Mouse (Mus musculus) midbrain, embryonic 12.5 days (tissue): Measurements from ENCODE around the gene Atat1. TPM values are rescaled to one million over a fixed set of nuclear protein-coding genes. Genes with fewer than 3 reads are reported as not detected.
A peak's percentile ranks its signal among the peaks of the same experiment; 100 is the strongest.

ENCODE experiments used
- ATAC-seq: fragments of 200-750 bp; cut with Nextera tagmentation; 2 replicates; pipeline ENCODE4 v1.8.0; 2017; ENCODE audit warnings: low read depth, moderate TSS enrichment, moderate library complexity; ENCODE audit not compliant: low FRiP score
- H3K27ac ChIP-seq: fragments of 300-500 bp; sonication (generic); replicated peaks from 2 replicates; pipeline ENCODE4 v1.5.1; 2016; ENCODE audit warnings: mild to moderate bottlenecking
- H3K27me3 ChIP-seq: fragments of 300-500 bp; sonication (generic); 2 replicates; pipeline ENCODE4 v1.6.1; 2016; ENCODE audit warnings: mild to moderate bottlenecking
- H3K36me3 ChIP-seq: fragments of 300-500 bp; sonication (generic); 2 replicates; pipeline ENCODE4 v1.6.1; 2016
- H3K4me1 ChIP-seq: fragments of 300-500 bp; sonication (generic); 2 replicates; pipeline ENCODE4 v1.6.1; 2016
- H3K4me2 ChIP-seq: fragments of 300-500 bp; sonication (generic); replicated peaks from 2 replicates; pipeline ENCODE4 v1.6.1; 2016; ENCODE audit warnings: mild to moderate bottlenecking, moderate library complexity
- H3K4me3 ChIP-seq: fragments of 300-500 bp; sonication (generic); 2 replicates; pipeline ENCODE4 v1.5.1; 2016; ENCODE audit warnings: mild to moderate bottlenecking
- H3K9ac ChIP-seq: fragments of 300-500 bp; sonication (generic); replicated peaks from 2 replicates; pipeline ENCODE4 v1.6.1; 2016; ENCODE audit warnings: mild to moderate bottlenecking, moderate library complexity
- H3K9me3 ChIP-seq: fragments of 300-500 bp; sonication (generic); 2 replicates; pipeline ENCODE4 v1.6.1; 2016; ENCODE audit warnings: mild to moderate bottlenecking
- WGBS: fragments of 180-500 bp; shearing (Covaris S2); methylation state at CpG from one replicate; pipeline ENCODE4 v1.1.7; 2016; 5-methylcytosine and 5-hydroxymethylcytosine counted together
- polyA plus RNA-seq: library from polyadenylated mRNA; unstranded; fragments of >200 nt; fragmentation: Nextera tagmentation; extraction: Ambion mirVana; gene quantifications from 2 replicates; pipeline ENCODE4 v1.2.1, GENCODE M21; 2016

Atat1 gene
- polyA plus RNA-seq, 1 experiment from 2014 or later = 279 TPM

- no peak for ATAC-seq
Observed at GRCm38 (mm10) chr17:35927471-35927870, 17.6 kb upstream of the Atat1 start.

GRCm38 (mm10) chr17:35923281-35923680, 13.4 kb upstream of the Atat1 start:
- Histone ChIP-seq H3K27me3 (no peaks in the 10 kb centered on the region), H3K4me2 (no peak overlapping the region), H3K27ac (no peak overlapping the region), H3K9me3 (no peaks in the 10 kb centered on the region), H3K4me1 (peaks cover 22% of the 10 kb centered on the region), H3K4me3 (no peak overlapping the region), H3K9ac (no peak overlapping the region), H3K36me3 (peaks cover 50% of the 10 kb centered on the region)
- 95% methylated on average over 4 of the region's 4 CpGs for whole genome bisulfite sequencing
- ATAC-seq = no peak

More at GRCm38 (mm10) chr17:35927471-35927870, 17.6 kb upstream of the Atat1 start:
- Histone ChIP-seq H3K27me3 (no peaks in the 10 kb centered on the region), H3K4me2 (no peak overlapping the region), H3K4me1 (no peaks in the 10 kb centered on the region), H3K4me3 (no peak overlapping the region), H3K27ac (no peak overlapping the region), H3K36me3 (peaks cover 79% of the 10 kb centered on the region), H3K9me3 (no peaks in the 10 kb centered on the region), H3K9ac (no peak overlapping the region)
- WGBS = 94% methylated on average over 1 of the region's 1 CpGs

GRCm38 (mm10) chr17:35922566-35922965, 12.7 kb upstream of the Atat1 start:
- H3K27me3 ChIP-seq = no peaks in the 10 kb centered on the region
- no peak overlapping the region for H3K27ac ChIP-seq
- H3K9ac ChIP-seq = no peak overlapping the region
- peaks cover 42% of the 10 kb centered on the region for H3K36me3 ChIP-seq
- no peaks in the 10 kb centered on the region for H3K9me3 ChIP-seq
- no peak for ATAC-seq
- H3K4me1 ChIP-seq = peaks cover 22% of the 10 kb centered on the region
- H3K4me3 ChIP-seq = no peak overlapping the region
- no peak overlapping the region for H3K4me2 ChIP-seq
- WGBS = 95% methylated on average over 3 of the region's 3 CpGs

GRCm38 (mm10) chr17:35921710-35922109, 11.8 kb upstream of the Atat1 start:
- WGBS = 91% methylated on average over 4 of the region's 4 CpGs
- Histone ChIP-seq H3K4me1 (peaks cover 22% of the 10 kb centered on the region), H3K4me3 (no peak overlapping the region), H3K36me3 (peaks cover 35% of the 10 kb centered on the region), H3K4me2 (no peak overlapping the region), H3K9me3 (no peaks in the 10 kb centered on the region), H3K27me3 (no peaks in the 10 kb centered on the region), H3K27ac (0 out of 2 replicates have a peak overlapping the region, but pooled peaks have one; percentile 6), H3K9ac (no peak overlapping the region)
- no peak for ATAC-seq

GRCm38 (mm10) chr17:35920862-35921562, 11.1 kb upstream of the Atat1 start:
- no peaks in the 10 kb centered on the region for H3K27me3 ChIP-seq
- no peak overlapping the region for H3K4me3 ChIP-seq
- peaks cover 22% of the 10 kb centered on the region for H3K4me1 ChIP-seq
- ATAC-seq = no peak
- peak overlapping the region; percentile 71 for H3K4me2 ChIP-seq
- peak overlapping the region; percentile 99 for H3K27ac ChIP-seq
- WGBS = 66% methylated on average over 5 of the region's 5 CpGs
- H3K9me3 ChIP-seq = no peaks in the 10 kb centered on the region
- H3K9ac ChIP-seq = peak overlapping the region; percentile 28; the same call in 1 of the 2 replicates
- peaks cover 28% of the 10 kb centered on the region for H3K36me3 ChIP-seq

GRCm38 (mm10) chr17:35920384-35920783, 10.5 kb upstream of the Atat1 start:
- Histone ChIP-seq H3K4me3 (peak overlapping the region; percentile 78; the same call in 1 of the 2 replicates), H3K4me2 (peak overlapping the region; percentile 71), H3K4me1 (peaks cover 26% of the 10 kb centered on the region), H3K27me3 (no peaks in the 10 kb centered on the region), H3K27ac (peak overlapping the region; percentile 99), H3K9me3 (no peaks in the 10 kb centered on the region), H3K9ac (peak overlapping the region; percentile 68; the same call in 1 of the 2 replicates), H3K36me3 (peaks cover 23% of the 10 kb centered on the region)
- 85% methylated on average over 1 of the region's 1 CpGs for WGBS
- no peak for ATAC-seq

GRCm38 (mm10) chr17:35919864-35920301, 10.0 kb upstream of the Atat1 start:
- peak overlapping the region; percentile 99 for H3K27ac ChIP-seq
- peak overlapping the region; percentile 68 for H3K9ac ChIP-seq
- ATAC-seq = no peak
- no peaks in the 10 kb centered on the region for H3K27me3 ChIP-seq
- WGBS = 55% methylated on average over 6 of the region's 6 CpGs
- H3K9me3 ChIP-seq = no peaks in the 10 kb centered on the region
- peaks cover 18% of the 10 kb centered on the region for H3K36me3 ChIP-seq
- peaks cover 29% of the 10 kb centered on the region for H3K4me1 ChIP-seq
- peak overlapping the region; percentile 78 for H3K4me3 ChIP-seq
- peak overlapping the region; percentile 71 for H3K4me2 ChIP-seq

- Histone ChIP-seq H3K9me3 (no peaks in the 10 kb centered on the region), H3K4me1 (peaks cover 29% of the 10 kb centered on the region), H3K36me3 (peaks cover 13% of the 10 kb centered on the region), H3K27ac (peak overlapping the region; percentile 99), H3K4me3 (peak overlapping the region; percentile 78), H3K27me3 (no peaks in the 10 kb centered on the region), H3K9ac (peak overlapping the region; percentile 99), H3K4me2 (peak overlapping the region; percentile 71)
- peak; percentile 42 for ATAC-seq
- WGBS = 9% methylated on average over 7 of the region's 7 CpGs
Observed at GRCm38 (mm10) chr17:35919060-35919715, 9.3 kb upstream of the Atat1 start.

GRCm38 (mm10) chr17:35918276-35919059, 8.6 kb upstream of the Atat1 start:
- Histone ChIP-seq H3K4me3 (peak overlapping the region; percentile 78), H3K36me3 (peaks cover 12% of the 10 kb centered on the region), H3K9me3 (no peaks in the 10 kb centered on the region), H3K9ac (peak overlapping the region; percentile 99), H3K4me2 (peak overlapping the region; percentile 71), H3K27ac (peak overlapping the region; percentile 99), H3K27me3 (no peaks in the 10 kb centered on the region), H3K4me1 (peaks cover 29% of the 10 kb centered on the region)
- no peak for ATAC-seq
- WGBS = under 1% methylated on average over 11 of the region's 11 CpGs

GRCm38 (mm10) chr17:35917463-35918251, 7.8 kb upstream of the Atat1 start:
- H3K4me1 ChIP-seq = peaks cover 29% of the 10 kb centered on the region
- H3K36me3 ChIP-seq = peaks cover 16% of the 10 kb centered on the region
- H3K4me3 ChIP-seq = peak overlapping the region; percentile 78
- ATAC-seq = peak; percentile 11; the same call in 1 of the 2 replicates
- peak overlapping the region; percentile 99 for H3K27ac ChIP-seq
- no peaks in the 10 kb centered on the region for H3K9me3 ChIP-seq
- peak overlapping the region; percentile 99 for H3K9ac ChIP-seq
- peak overlapping the region; percentile 71 for H3K4me2 ChIP-seq
- H3K27me3 ChIP-seq = no peaks in the 10 kb centered on the region
- WGBS = under 1% methylated on average over 13 of the region's 13 CpGs

- Histone ChIP-seq H3K4me1 (peaks cover 29% of the 10 kb centered on the region), H3K9me3 (no peaks in the 10 kb centered on the region), H3K9ac (peak overlapping the region; percentile 99), H3K27me3 (no peaks in the 10 kb centered on the region), H3K27ac (peak overlapping the region; percentile 99), H3K4me3 (peak overlapping the region; percentile 78), H3K36me3 (peaks cover 21% of the 10 kb centered on the region), H3K4me2 (peak overlapping the region; percentile 71)
- WGBS = under 1% methylated on average over 8 of the region's 8 CpGs
- no peak for ATAC-seq
Observed at GRCm38 (mm10) chr17:35917143-35917462, 7.2 kb upstream of the Atat1 start.
